Mouse (Mus musculus) lung, embryonic 16.5 days (tissue): ENCODE data around the gene Arhgef38. TPM values are rescaled to one million over a fixed set of nuclear protein-coding genes. Genes with fewer than 3 reads are reported as not detected.

Source experiments
- ATAC-seq: fragments of 200-750 bp; cut with Nextera tagmentation; 2 replicates; pipeline ENCODE4 v1.8.0; 2017; ENCODE audit warnings: low read depth, mild to moderate bottlenecking, moderate library complexity
- H3K27ac ChIP-seq: fragments of 300-500 bp; sonication (generic); 2 replicates; pipeline ENCODE4 v1.5.1; 2014; ENCODE audit warnings: mild to moderate bottlenecking, control low read depth, low read length
- H3K27me3 ChIP-seq: fragments of 300-500 bp; sonication (generic); 2 replicates; pipeline ENCODE4 v1.6.1; 2014; ENCODE audit warnings: low read depth, low read length, mixed read lengths; ENCODE audit not compliant: control insufficient read depth, insufficient read depth
- H3K36me3 ChIP-seq: fragments of 300-500 bp; sonication (generic); 2 replicates; pipeline ENCODE4 v1.6.1; 2014; ENCODE audit warnings: low read length; ENCODE audit not compliant: control insufficient read depth, insufficient read depth
- H3K4me1 ChIP-seq: fragments of 300-500 bp; sonication (generic); replicated peaks from 2 replicates; pipeline ENCODE4 v1.6.1; 2014; ENCODE audit warnings: low read length, mixed read lengths; ENCODE audit not compliant: control insufficient read depth, insufficient read depth
- H3K4me2 ChIP-seq: fragments of 300-500 bp; sonication (generic); 2 replicates; pipeline ENCODE4 v1.6.1; 2014; ENCODE audit warnings: low read depth, low read length, control low read depth
- H3K4me3 ChIP-seq: fragments of 300-500 bp; sonication (generic); 2 replicates; pipeline ENCODE4 v1.5.1; 2014; ENCODE audit warnings: mild to moderate bottlenecking, low read length, control low read depth
- H3K9ac ChIP-seq: fragments of 300-500 bp; sonication (generic); 2 replicates; pipeline ENCODE4 v1.6.1; 2014; ENCODE audit warnings: low read length, control low read depth
- H3K9me3 ChIP-seq: fragments of 300-500 bp; sonication (generic); 2 replicates; pipeline ENCODE4 v1.6.1; 2016; ENCODE audit warnings: low read length; ENCODE audit not compliant: control insufficient read depth
- WGBS: fragments of 180-500 bp; shearing (Covaris S2); extraction: QIAGEN DNeasy Blood & Tissue Kit; methylation state at CpG from one replicate; pipeline ENCODE4 v1.1.7; 2014; 5-methylcytosine and 5-hydroxymethylcytosine counted together
- polyA plus RNA-seq: library from polyadenylated mRNA; unstranded; fragments of >200 nt; fragmentation: Nextera tagmentation; extraction: Ambion mirVana; gene quantifications from 2 replicates; pipeline ENCODE4 v1.2.1, GENCODE M21; 2015

Gene Arhgef38
- polyA plus RNA-seq, 1 experiment from 2014 or later, result 1.2 TPM

DNA sequence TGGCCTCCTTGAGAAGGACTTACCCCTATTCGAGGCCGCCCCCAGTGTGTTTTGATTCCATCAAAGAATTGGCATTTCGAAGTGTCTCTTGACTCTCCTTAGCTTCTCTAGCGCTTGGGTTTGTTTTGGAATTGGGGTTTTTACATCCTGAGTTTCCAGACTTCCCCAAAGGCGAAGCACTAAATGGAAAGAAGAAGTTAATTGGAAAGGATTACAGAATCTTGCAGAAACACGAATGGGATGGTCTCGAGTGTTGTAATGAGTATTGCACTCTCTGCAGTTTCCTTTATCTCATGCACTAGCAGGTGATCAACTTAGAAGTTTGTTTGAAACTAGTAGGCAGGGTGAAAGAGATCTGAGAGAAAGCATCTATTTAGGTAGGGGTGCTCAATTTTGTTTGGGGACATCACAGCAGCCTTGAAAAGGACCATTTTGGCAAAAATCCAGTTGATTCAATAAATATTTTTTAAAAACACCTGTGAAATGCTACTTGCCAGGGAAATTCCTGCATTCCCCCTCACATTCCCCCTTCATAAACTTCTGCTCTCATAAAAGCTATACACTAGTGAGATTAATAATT, 142.4 kb downstream of the Arhgef38 start:
- H3K27me3 ChIP-seq, result no peaks in the 10 kb centered on the region
- H3K27ac ChIP-seq, result peak overlapping the region; percentile 99
- H3K9me3 ChIP-seq, result no peaks in the 10 kb centered on the region
- no peak for ATAC-seq
- WGBS, result under 1% methylated on average over 7 of the region's 7 CpGs
- peak overlapping the region; percentile 64 for H3K4me2 ChIP-seq
- H3K9ac ChIP-seq, result peak overlapping the region; percentile 99
- no peaks in the 10 kb centered on the region; the same call in 1 of the 2 replicates for H3K36me3 ChIP-seq
- H3K4me1 ChIP-seq, result peaks cover 15% of the 10 kb centered on the region
- peak overlapping the region; percentile 95 for H3K4me3 ChIP-seq

DNA sequence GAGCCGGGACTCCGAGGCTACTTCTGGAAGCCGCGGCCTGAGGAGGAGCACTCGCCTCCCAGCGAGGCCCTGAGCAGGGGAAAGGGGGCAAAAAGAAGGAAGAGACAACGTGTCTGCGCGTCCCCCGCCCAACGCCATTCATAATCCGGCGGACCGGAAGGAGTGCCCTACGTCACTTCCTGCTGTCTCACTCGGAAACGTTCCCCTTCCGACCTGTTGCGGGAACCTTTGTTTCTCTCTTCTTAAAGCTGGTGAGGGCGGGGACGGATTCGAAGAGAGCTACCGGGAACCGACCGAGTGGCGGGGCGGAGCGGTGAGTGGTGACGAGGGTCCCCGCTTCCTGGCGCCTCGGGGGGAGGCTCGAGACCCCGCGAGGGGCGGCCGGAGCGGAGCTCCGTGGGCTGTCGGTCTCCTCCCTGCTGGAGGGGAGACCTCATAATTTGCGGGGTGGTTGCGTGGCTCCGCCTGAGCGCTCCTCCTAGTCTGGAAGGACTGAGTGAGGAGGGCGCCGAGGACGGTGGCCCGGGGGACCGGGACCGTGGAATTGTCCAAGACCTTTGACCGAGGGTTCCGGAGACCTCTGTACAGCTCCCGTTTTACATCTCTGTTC, 143.0 kb downstream of the Arhgef38 start, which contains the start of the genes Ints12 and Gstcd:
Ints12 (plus strand) TSS at position 177 of the 610 bp plus-strand sequence.
Gstcd (minus strand) TSS at position 370 of the 610 bp plus-strand sequence.
- WGBS, result under 1% methylated on average over 52 of the region's 53 CpGs
- peak; percentile 97 for ATAC-seq
- H3K27ac ChIP-seq, result peak within 1 kb of the TSS; percentile 99

DNA sequence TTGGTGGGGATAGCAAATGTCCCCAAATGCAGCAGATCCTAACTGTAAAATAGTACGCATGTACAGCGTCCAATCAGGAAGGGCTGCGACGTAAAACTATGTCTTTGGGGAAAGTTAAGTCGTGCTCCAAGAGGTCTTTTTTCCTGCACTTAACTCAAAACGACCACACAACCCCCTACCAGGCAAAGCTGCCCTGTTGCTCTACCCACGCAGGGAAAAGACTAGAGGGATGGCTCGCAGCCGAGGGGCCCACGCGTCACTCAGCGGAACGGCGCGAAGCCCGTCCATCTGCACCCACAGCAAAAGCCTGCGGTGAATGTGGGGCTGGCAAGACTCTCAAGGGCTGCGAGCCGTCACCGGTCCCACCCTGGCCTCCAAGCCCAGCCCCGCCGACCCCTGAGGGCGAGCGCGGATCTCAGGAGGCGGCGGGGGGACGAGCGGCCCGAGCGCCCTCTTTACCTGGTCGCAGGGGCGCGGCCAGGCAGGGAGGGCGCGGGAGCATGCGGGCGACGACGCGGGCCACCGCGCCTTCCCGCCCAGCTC, 143.6 kb downstream of the Arhgef38 start:
- H3K4me2 ChIP-seq, result peak overlapping the region; percentile 78
- no peaks in the 10 kb centered on the region for H3K27me3 ChIP-seq
- peak overlapping the region; percentile 95 for H3K4me3 ChIP-seq
- under 1% methylated on average over 44 of the region's 44 CpGs for WGBS
- peak; percentile 82 for ATAC-seq
- peaks cover 15% of the 10 kb centered on the region for H3K4me1 ChIP-seq
- H3K9ac ChIP-seq, result peak overlapping the region; percentile 99
- no peaks in the 10 kb centered on the region for H3K36me3 ChIP-seq
- H3K9me3 ChIP-seq, result no peaks in the 10 kb centered on the region
- H3K27ac ChIP-seq, result peak overlapping the region; percentile 99

More for the DNA sequence above, 143.0 kb downstream of the Arhgef38 start, which contains the start of the genes Ints12 and Gstcd:
- peak within 1 kb of the TSS; percentile 95 for H3K4me3 ChIP-seq
- H3K4me1 ChIP-seq, result peaks cover 15% of the 10 kb centered on the region
- H3K27me3 ChIP-seq, result no peaks in the 10 kb centered on the region
- no peaks in the 10 kb centered on the region; the same call in 1 of the 2 replicates for H3K36me3 ChIP-seq
- peak within 1 kb of the TSS; percentile 78 for H3K4me2 ChIP-seq
- H3K9ac ChIP-seq, result peak within 1 kb of the TSS; percentile 99
- H3K9me3 ChIP-seq, result no peaks in the 10 kb centered on the region

- H3K9ac ChIP-seq, result peak overlapping the region; percentile 99
- peak overlapping the region; percentile 95 for H3K4me3 ChIP-seq
- H3K4me1 ChIP-seq, result peaks cover 15% of the 10 kb centered on the region
- no peak for ATAC-seq
- no peaks in the 10 kb centered on the region for H3K9me3 ChIP-seq
- H3K27ac ChIP-seq, result peak overlapping the region; percentile 99
- H3K27me3 ChIP-seq, result no peaks in the 10 kb centered on the region
- H3K36me3 ChIP-seq, result no peaks in the 10 kb centered on the region
- 4% methylated on average over 11 of the region's 11 CpGs for WGBS
- H3K4me2 ChIP-seq, result peak overlapping the region; percentile 78
Measured at GRCm38 (mm10) chr3:133090247-133091120, 144.3 kb downstream of the Arhgef38 start.

DNA sequence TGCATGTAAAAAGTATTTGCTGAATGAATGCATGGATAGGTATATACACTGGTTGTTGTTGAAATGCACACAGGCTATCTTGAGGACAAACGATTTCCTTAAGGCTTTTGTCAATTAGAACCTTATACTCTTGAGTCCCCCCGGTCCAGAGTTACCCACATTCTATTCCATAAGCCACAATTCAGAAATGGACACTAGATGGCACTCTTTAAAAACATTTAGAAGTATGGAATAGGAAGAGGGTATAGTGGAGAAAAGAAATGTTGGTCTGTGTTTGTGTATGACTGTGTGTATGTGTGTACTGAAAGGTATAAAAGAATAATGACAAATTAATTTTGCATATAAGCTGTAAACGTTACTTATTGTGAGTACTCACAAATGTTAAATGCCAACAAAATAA, 148.9 kb downstream of the Arhgef38 start:
- H3K4me2 ChIP-seq, result no peak overlapping the region
- no peak overlapping the region for H3K9ac ChIP-seq
- H3K9me3 ChIP-seq, result no peaks in the 10 kb centered on the region
- no peaks in the 10 kb centered on the region for H3K27me3 ChIP-seq
- H3K27ac ChIP-seq, result no peak overlapping the region
- 60% methylated on average over 3 of the region's 3 CpGs for WGBS
- no peak overlapping the region for H3K4me3 ChIP-seq
- H3K36me3 ChIP-seq, result peaks cover 15% of the 10 kb centered on the region
- ATAC-seq, result peak; percentile 62
- peaks cover 4% of the 10 kb centered on the region; the same call in 1 of the 2 replicates for H3K4me1 ChIP-seq

DNA sequence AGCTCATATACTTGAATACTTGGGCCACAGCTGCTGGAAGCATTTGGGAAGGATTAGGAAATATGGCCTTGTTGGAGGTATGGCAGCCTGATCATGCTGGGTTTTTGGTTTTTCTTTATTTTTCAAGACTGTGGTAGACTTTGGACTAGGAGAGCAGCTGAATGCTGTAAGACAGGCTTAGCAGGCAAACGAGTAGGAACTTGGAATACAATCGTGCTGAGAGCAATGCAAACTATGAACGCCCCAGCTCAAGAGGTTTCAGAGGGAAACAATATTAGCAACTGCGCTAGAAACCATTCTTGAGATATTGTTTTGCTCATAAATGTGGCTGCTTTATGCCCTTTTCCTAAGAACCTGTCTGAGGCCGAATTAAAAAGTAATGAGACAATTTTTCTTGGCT, 152.0 kb downstream of the Arhgef38 start:
- Histone ChIP-seq H3K27ac (no peak overlapping the region), H3K4me1 (no peaks in the 10 kb centered on the region), H3K4me3 (no peak overlapping the region), H3K4me2 (no peak overlapping the region), H3K27me3 (no peaks in the 10 kb centered on the region), H3K9ac (no peak overlapping the region), H3K9me3 (no peaks in the 10 kb centered on the region), H3K36me3 (peaks cover 17% of the 10 kb centered on the region)
- WGBS, result 77% methylated on average over 5 of the region's 5 CpGs
- no peak for ATAC-seq

- 87% methylated on average over 10 of the region's 10 CpGs for WGBS
- peaks cover 6% of the 10 kb centered on the region; the same call in 1 of the 2 replicates for H3K36me3 ChIP-seq
- ATAC-seq, result no peak
- H3K9ac ChIP-seq, result no peak overlapping the region
- no peaks in the 10 kb centered on the region for H3K4me1 ChIP-seq
- H3K4me3 ChIP-seq, result no peak overlapping the region
- no peak overlapping the region for H3K27ac ChIP-seq
- H3K27me3 ChIP-seq, result no peaks in the 10 kb centered on the region
- H3K9me3 ChIP-seq, result no peaks in the 10 kb centered on the region
- no peak overlapping the region for H3K4me2 ChIP-seq
Measured at GRCm38 (mm10) chr3:133075560-133075959, 159.2 kb downstream of the Arhgef38 start.
